Mouse (Mus musculus): ENCODE measurements at regions not wholly inside any gene's neighbourhood (a gene's known extent, or its start where the extent isn't known, plus 50 kb on each side); places are given as distances from the start of the nearest gene placed in this dataset.

DNA sequence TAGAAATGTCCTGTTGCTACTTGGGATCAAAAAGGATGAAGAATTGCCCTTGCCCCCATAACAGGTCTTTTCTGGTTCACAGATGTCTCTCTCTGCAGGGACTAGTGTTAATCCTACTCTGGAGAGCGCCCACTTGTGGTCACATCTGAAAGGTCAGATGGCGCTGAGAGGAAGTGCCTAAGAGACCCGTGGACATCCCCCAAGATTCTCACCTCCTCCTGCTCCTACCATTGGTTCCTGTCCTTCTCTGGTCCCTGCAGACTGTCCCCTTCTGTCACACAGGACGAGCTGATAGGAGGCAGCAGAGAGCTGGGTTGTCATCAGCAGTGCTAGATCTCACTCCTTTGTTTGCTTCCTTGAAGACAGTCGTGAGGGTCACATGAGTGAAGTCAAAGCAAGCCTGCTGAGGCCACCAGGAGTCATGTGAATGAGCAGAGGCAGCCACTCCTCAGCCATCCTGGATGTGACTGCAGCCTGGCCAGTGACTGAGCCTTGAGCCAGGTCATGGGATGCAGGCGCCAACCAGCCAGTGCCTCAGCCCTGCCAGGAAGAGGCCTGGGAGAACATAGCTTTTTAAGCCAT, 420.6 kb downstream of the Matn1 start:
- no peak overlapping the region for H3K4me3 ChIP-seq (ENCODE audit: insufficient read depth, low read length)
- H3K27ac ChIP-seq (ENCODE audit: insufficient read depth, low read length) = no peak overlapping the region
- TF ChIP-seq CTCF (IDR thresholded peaks at IDR 0.05; ENCODE audit: borderline replicate concordance, insufficient read depth, low read length) (no peak), POLR2A (IDR thresholded peaks at IDR 0.05; ENCODE audit: low read depth, low read length) (no peak)
- no peaks in the 10 kb centered on the region for H3K4me1 ChIP-seq (ENCODE audit: control insufficient read depth, insufficient read depth, low read length)

GRCm38 (mm10) chr4:131366006-131366405, 421.8 kb downstream of the Matn1 start:
- no peak overlapping the region for H3K27ac ChIP-seq (ENCODE audit: insufficient read depth, low read length)
- TF ChIP-seq POLR2A (IDR thresholded peaks at IDR 0.05; ENCODE audit: low read depth, low read length) (no peak), CTCF (IDR thresholded peaks at IDR 0.05; ENCODE audit: borderline replicate concordance, insufficient read depth, low read length) (no peak)
- no peaks in the 10 kb centered on the region for H3K4me1 ChIP-seq (ENCODE audit: control insufficient read depth, insufficient read depth, low read length)
- H3K4me3 ChIP-seq (ENCODE audit: insufficient read depth, low read length) = no peak overlapping the region

- no peak for TF ChIP-seq CTCF (IDR thresholded peaks at IDR 0.05; ENCODE audit: borderline replicate concordance, insufficient read depth, low read length)
- no peak for TF ChIP-seq POLR2A (IDR thresholded peaks at IDR 0.05; ENCODE audit: low read depth, low read length)
These were observed 422.5 kb downstream of the Matn1 start for GRCm38 (mm10) chr4:131366656-131367055.

GRCm38 (mm10) chr4:131372517-131372916, 428.3 kb downstream of the Matn1 start:
- TF ChIP-seq CTCF (IDR thresholded peaks at IDR 0.05; ENCODE audit: borderline replicate concordance, insufficient read depth, low read length) = no peak
- TF ChIP-seq POLR2A (IDR thresholded peaks at IDR 0.05; ENCODE audit: low read depth, low read length) = no peak
- no peak overlapping the region for H3K27ac ChIP-seq (ENCODE audit: insufficient read depth, low read length)
- H3K4me1 ChIP-seq (ENCODE audit: control insufficient read depth, insufficient read depth, low read length) = no peaks in the 10 kb centered on the region
- H3K4me3 ChIP-seq (ENCODE audit: insufficient read depth, low read length) = no peak overlapping the region

More at GRCm38 (mm10) chr4:131366656-131367055, 422.5 kb downstream of the Matn1 start:
- Histone ChIP-seq H3K4me1 (ENCODE audit: control insufficient read depth, insufficient read depth, low read length) (no peaks in the 10 kb centered on the region), H3K4me3 (ENCODE audit: insufficient read depth, low read length) (no peak overlapping the region), H3K27ac (ENCODE audit: insufficient read depth, low read length) (no peak overlapping the region)

GRCm38 (mm10) chr4:131373172-131373571, 429.0 kb downstream of the Matn1 start:
- no peak overlapping the region for H3K27ac ChIP-seq (ENCODE audit: insufficient read depth, low read length)
- no peak overlapping the region for H3K4me3 ChIP-seq (ENCODE audit: insufficient read depth, low read length)
- no peaks in the 10 kb centered on the region for H3K4me1 ChIP-seq (ENCODE audit: control insufficient read depth, insufficient read depth, low read length)
- TF ChIP-seq CTCF (IDR thresholded peaks at IDR 0.05; ENCODE audit: borderline replicate concordance, insufficient read depth, low read length) (no peak), POLR2A (IDR thresholded peaks at IDR 0.05; ENCODE audit: low read depth, low read length) (no peak)

DNA sequence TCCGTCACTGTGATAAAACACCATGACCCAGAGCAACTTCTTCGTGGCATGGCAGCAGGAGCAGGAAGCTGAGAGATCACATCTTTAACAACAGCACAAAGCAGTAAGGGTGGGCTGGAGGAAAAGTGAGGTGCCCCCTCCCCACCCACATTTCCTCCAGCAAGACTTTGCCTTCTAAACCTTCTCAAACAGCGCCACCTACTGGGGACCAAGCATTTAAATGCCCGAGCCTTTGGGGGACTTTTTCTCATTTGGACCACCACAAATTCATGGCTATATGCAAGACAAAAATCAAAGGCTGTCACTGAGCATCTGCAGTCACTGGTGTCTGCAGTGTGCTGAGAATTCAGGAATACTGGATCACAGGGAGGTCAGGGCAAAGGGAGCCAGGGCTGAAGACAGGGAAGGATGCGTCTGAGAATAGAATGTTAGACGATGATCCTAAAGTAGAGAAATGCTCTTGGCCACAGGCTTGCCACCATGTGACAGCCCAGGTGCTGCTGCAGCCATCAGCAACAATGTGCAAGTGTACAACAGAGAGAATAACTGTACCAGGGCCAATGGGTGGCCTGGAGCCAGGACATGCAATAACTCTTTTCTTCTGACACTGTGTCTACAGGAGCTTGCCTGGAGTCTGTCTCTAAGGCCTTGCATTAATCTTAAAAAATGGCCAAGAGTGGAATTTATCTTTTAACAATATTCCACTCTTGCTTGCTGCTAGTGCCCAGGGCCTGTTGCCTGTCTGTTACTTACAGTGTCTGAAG, 430.5 kb downstream of the Matn1 start:
- Histone ChIP-seq H3K27ac (ENCODE audit: insufficient read depth, low read length) (no peak overlapping the region), H3K4me1 (ENCODE audit: control insufficient read depth, insufficient read depth, low read length) (no peaks in the 10 kb centered on the region), H3K4me3 (ENCODE audit: insufficient read depth, low read length) (no peak overlapping the region)
- TF ChIP-seq POLR2A (IDR thresholded peaks at IDR 0.05; ENCODE audit: low read depth, low read length) = no peak
- TF ChIP-seq CTCF (IDR thresholded peaks at IDR 0.05; ENCODE audit: borderline replicate concordance, insufficient read depth, low read length) = no peak

DNA sequence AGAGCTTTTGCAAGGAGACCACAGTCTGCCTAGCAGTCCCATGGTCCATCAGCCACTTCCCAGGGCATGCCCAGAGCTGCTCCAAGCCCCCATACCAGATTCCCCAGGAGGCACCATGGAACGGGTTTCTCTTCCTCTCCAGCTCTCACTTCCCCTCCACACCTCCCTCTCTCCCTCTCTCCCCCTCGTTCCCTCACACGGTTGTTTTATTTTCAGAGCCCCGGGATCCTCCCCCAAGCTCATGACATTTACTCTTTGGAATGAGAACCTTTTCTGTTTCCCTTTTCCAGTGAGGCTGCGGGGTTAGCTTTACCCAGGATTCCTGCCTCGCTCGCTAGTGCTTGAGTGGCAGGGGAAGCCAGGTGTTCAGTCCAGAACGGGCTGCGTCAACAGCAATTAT, 436.9 kb downstream of the Matn1 start:
- Histone ChIP-seq H3K4me1 (ENCODE audit: control insufficient read depth, insufficient read depth, low read length) (no peaks in the 10 kb centered on the region), H3K27ac (ENCODE audit: insufficient read depth, low read length) (no peak overlapping the region), H3K4me3 (ENCODE audit: insufficient read depth, low read length) (no peak overlapping the region)
- TF ChIP-seq POLR2A (IDR thresholded peaks at IDR 0.05; ENCODE audit: low read depth, low read length) (no peak), CTCF (IDR thresholded peaks at IDR 0.05; ENCODE audit: borderline replicate concordance, insufficient read depth, low read length) (no peak)

DNA sequence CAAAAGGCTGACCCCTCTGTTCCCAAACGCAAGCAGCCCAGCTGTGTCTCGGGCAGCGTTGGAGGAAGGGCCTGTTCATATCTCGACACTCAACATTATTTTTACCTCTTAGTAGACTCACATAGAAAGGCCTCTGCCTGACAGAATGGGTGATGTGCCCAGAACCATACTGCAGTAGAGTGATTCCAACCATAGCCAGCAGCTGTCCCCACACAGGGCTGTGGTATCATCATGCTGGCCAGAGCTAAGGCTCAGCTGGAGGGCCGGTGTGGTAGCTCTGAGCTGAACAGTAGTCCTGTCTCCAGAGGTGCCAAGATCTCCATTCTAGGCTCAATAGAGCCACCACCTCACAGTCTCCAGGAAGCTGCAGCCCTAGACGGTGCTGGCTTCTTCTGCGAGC, 437.3 kb downstream of the Matn1 start:
- Histone ChIP-seq H3K4me1 (ENCODE audit: control insufficient read depth, insufficient read depth, low read length) (no peaks in the 10 kb centered on the region), H3K4me3 (ENCODE audit: insufficient read depth, low read length) (no peak overlapping the region), H3K27ac (ENCODE audit: insufficient read depth, low read length) (no peak overlapping the region)
- TF ChIP-seq POLR2A (IDR thresholded peaks at IDR 0.05; ENCODE audit: low read depth, low read length) (no peak), CTCF (IDR thresholded peaks at IDR 0.05; ENCODE audit: borderline replicate concordance, insufficient read depth, low read length) (no peak)

- no peak overlapping the region for H3K4me3 ChIP-seq (ENCODE audit: insufficient read depth, low read length)
- TF ChIP-seq CTCF (IDR thresholded peaks at IDR 0.05; ENCODE audit: borderline replicate concordance, insufficient read depth, low read length) = no peak
- H3K27ac ChIP-seq (ENCODE audit: insufficient read depth, low read length) = no peak overlapping the region
- H3K4me1 ChIP-seq (ENCODE audit: control insufficient read depth, insufficient read depth, low read length) = no peaks in the 10 kb centered on the region
These were observed 439.7 kb downstream of the Matn1 start for GRCm38 (mm10) chr4:131383862-131384261.

GRCm38 (mm10) chr4:131386961-131387360, 442.8 kb downstream of the Matn1 start:
- Histone ChIP-seq H3K27ac (ENCODE audit: insufficient read depth, low read length) (no peak overlapping the region), H3K4me1 (ENCODE audit: control insufficient read depth, insufficient read depth, low read length) (no peaks in the 10 kb centered on the region)
- no peak for TF ChIP-seq CTCF (IDR thresholded peaks at IDR 0.05; ENCODE audit: borderline replicate concordance, insufficient read depth, low read length)
- TF ChIP-seq POLR2A (IDR thresholded peaks at IDR 0.05; ENCODE audit: low read depth, low read length) = no peak

More at GRCm38 (mm10) chr4:131386961-131387360, 442.8 kb downstream of the Matn1 start:
- no peak overlapping the region for H3K4me3 ChIP-seq (ENCODE audit: insufficient read depth, low read length)

Measured in embryonic fibroblast, embryonic 13.5 days (primary cell).